Mouse (Mus musculus) liver, postnatal 0 days (tissue): Measurements from ENCODE around the gene Rbm47.

ENCODE experiments used
- CTCF ChIP-seq: sonication (generic); IDR thresholded peaks from 2 replicates; pipeline ENCODE4 v1.5.1; 2016; ENCODE audit warnings: antibody characterized with exemption, low read depth
- EP300 ChIP-seq: IDR thresholded peaks from 2 replicates; pipeline ENCODE4 v1.6.1; 2016; ENCODE audit warnings: antibody characterized with exemption, low read depth, mild to moderate bottlenecking

- no peak for TF ChIP-seq CTCF
- no peak for TF ChIP-seq EP300
These were observed 21.4 kb downstream of the Rbm47 start for GRCm38 (mm10) chr5:66151301-66152188.
